Comparison of ENCODE assay signal across 17 mouse cellular contexts in the genomic region with DNA sequence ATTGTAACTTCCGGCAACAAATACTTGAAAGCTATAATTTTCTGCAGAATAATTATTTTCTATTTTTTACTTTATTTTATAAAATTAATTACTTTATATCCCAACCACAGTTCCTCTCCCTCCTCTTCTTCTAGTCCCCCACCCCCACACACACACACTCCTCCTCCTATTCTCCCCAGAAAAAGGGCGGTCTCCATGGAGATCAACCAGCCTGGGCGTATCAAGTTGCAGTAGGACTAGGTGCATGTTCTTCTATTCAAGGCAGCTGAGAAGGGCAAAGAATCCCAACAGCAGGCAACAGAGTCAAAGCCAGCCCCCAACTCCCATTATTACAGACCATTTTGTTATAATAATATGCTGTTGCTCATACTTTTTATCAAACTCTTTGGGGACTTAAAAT.
DNase-seq lines count a peak whose midpoint lies in the region; ATAC-seq lines count a peak whose summit lies in the region.
"Had no signal": no experiment of that assay in that cellular context is flagged by ENCODE, and none has a peak within 500 bp of the region (broad histone marks: within the 10 kb centered on the region; RNA-seq: fewer than 3 reads in every experiment).

No protein-coding gene starts in this region.

- no peaks in the 10 kb centered on the region for H3K27me3 ChIP-seq in kidney, embryonic 14.5 days (ENCODE audit: control insufficient read depth, insufficient read depth, low read length)
- H3K27me3 ChIP-seq in embryonic facial prominence, embryonic 10.5 days (replicated peaks; ENCODE audit: low read depth, poor library complexity, severe bottlenecking): no peaks in the 10 kb centered on the region
- H3K27me3 ChIP-seq: CH12.LX; forebrain, embryonic 12.5 days had no signal

- no peak overlapping the region for H3K4me3 ChIP-seq in kidney, embryonic 14.5 days (ENCODE audit: low read length)
- H3K4me3 ChIP-seq in embryonic facial prominence, embryonic 10.5 days: no peak overlapping the region
- H3K4me3 ChIP-seq: forebrain, embryonic 12.5 days had no signal

- WGBS in kidney, embryonic 14.5 days: 36% methylated on average over 3 of the region's 3 CpGs
- 48% methylated on average over 3 of the region's 3 CpGs for WGBS in embryonic facial prominence, embryonic 10.5 days

- no peaks in the 10 kb centered on the region for H3K9me3 ChIP-seq in kidney, embryonic 14.5 days (ENCODE audit: control insufficient read depth, low read length)
- H3K9me3 ChIP-seq in embryonic facial prominence, embryonic 10.5 days: no peaks in the 10 kb centered on the region
- H3K9me3 ChIP-seq: forebrain, embryonic 12.5 days had no signal

- ATAC-seq in kidney, embryonic 14.5 days (ENCODE audit: low FRiP score, low TSS enrichment): peak; percentile 84
- no peak for ATAC-seq in erythroblast, adult 5-6 weeks (replicated peaks; ENCODE audit: low FRiP score, poor library complexity, severe bottlenecking)
- ATAC-seq: activated CD4-positive, CD25-positive, alpha-beta regulatory T cell, adult 4 months had no signal

- no peak for DNase-seq in kidney, postnatal 4 days
- DNase-seq in ES-CJ7 (ENCODE audit: low read depth, low spot score): peak; percentile 15
- peak; percentile 59 for DNase-seq in brain, adult 2 months (ENCODE audit: low read depth, low spot score)
- peak; percentile 48 for DNase-seq in embryonic facial prominence, embryonic 10.5 days (ENCODE audit: low spot score)
- no peak for DNase-seq in gastrocnemius, postnatal 25 days
- DNase-seq: adrenal gland, adult 8-10 months; B cell, adult 2 months; kidney, adult 2 months; kidney, postnatal 36 days; lung, postnatal 4 days; spleen, adult 18-20 months had no signal

- H3K27ac ChIP-seq in kidney, embryonic 14.5 days (ENCODE audit: low read depth, low read length): no peak overlapping the region
- no peak overlapping the region for H3K27ac ChIP-seq in embryonic facial prominence, embryonic 10.5 days (replicated peaks)
- H3K27ac ChIP-seq: forebrain, embryonic 12.5 days had no signal

- H3K4me2 ChIP-seq in kidney, embryonic 14.5 days (replicated peaks; ENCODE audit: low read depth, low read length): no peak overlapping the region
- H3K4me2 ChIP-seq: forebrain, embryonic 12.5 days; heart, embryonic 11.5 days had no signal

- no peaks in the 10 kb centered on the region for H3K4me1 ChIP-seq in kidney, embryonic 14.5 days (ENCODE audit: control insufficient read depth, insufficient read depth, low read length)
- peaks cover 14% of the 10 kb centered on the region for H3K4me1 ChIP-seq in embryonic facial prominence, embryonic 10.5 days

- H3K36me3 ChIP-seq in kidney, embryonic 14.5 days (ENCODE audit: control insufficient read depth, insufficient read depth, low read length): no peaks in the 10 kb centered on the region
- no peaks in the 10 kb centered on the region for H3K36me3 ChIP-seq in embryonic facial prominence, embryonic 10.5 days (replicated peaks)
- H3K36me3 ChIP-seq: forebrain, embryonic 12.5 days had no signal

- H3K9ac ChIP-seq in kidney, embryonic 14.5 days (ENCODE audit: low read depth, low read length): no peak overlapping the region
- H3K9ac ChIP-seq: forebrain, embryonic 12.5 days had no signal

Comparison
In these comparisons a context has a peak if more than half of its experiments do, and no peak if none do; other contexts are left out.
1. DNase-seq: peak in ES-CJ7 (single experiment), brain, adult 2 months (single experiment) and embryonic facial prominence, embryonic 10.5 days (single experiment); none in kidney, postnatal 4 days (0 of 2) and gastrocnemius, postnatal 25 days (single experiment).